Mouse (Mus musculus) right cerebral cortex, postnatal 10 days (tissue): ENCODE data around the gene Lrsam1.
A peak's percentile ranks its signal among the peaks of the same experiment; 100 is the strongest.

Source experiments
- DNase-seq, 2 experiments: peaks; one replicate each; pipeline ENCODE4 v3.0.0; 2021; ENCODE audit warnings: low spot score in 2 of 2

Gene Lrsam1

DNA sequence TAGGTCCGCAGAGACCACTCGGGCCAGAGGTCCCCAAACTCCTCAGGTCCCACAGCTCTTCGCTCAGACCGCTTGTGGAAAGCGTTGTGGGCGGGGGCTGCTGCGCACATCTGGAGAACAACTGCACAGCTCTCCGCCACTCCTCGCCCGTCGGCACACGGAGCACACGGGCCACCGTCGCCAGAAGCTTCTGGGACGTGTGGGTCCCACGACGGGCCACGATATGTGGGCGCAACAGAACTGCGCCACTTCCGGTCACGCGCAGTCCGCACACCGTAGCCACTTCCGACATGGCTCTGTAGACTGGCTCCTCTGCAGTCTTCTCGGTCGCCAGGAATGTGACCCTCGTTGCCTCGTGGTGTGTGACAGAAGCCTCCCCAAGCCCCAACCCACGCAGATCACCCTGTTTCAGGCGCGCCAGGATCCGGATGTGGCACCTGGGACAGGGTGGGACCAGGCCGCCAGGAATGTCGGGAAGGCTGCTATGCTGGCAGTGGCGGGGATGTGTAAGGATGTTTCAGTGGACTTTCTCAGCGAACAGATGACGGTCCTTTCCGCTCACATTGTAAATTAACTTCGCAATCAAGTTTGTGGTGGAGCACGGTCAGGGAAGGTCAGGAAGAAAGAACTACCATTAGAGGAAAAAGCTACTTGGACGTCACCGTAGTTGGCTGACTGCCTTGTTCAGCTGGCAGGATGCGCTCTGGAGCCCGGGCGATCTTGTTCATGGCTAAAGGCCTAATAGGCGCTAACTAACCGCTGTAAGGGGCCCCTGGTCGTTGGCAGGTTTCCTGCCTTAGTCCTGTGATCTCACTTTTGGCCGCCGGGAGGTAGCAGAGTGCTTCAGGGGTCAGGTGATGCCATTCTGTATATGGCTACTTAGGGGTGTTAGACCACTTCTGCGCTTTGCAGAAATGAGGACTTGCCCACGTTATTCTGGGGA, 5.5 kb upstream of the Lrsam1 start:
- peak; percentile 91 to 94 for DNase-seq

DNA sequence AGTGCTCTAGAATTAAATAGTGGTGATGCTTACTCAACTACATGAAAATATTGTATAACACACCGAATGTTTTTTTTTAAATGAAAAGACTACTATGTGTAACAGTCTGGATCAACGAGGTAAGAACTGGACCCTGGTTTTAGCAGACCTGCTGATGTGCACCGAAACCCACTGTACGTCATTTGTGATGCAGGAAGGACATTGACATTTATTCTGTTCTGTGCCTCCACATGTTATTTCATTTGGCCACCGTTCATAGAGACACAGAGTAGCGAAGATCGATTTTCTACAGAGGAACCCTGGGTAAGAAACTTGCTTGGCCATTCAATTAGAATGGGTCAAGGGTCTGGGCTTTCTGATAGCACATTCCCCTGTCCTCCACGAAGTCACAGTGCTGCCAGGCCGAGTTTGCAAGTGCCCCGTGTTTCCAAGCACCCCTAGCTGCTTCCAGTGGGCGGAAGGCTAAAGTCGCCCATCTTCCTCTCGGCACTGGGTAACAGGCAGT, 4.8 kb upstream of the Lrsam1 start:
- DNase-seq: no peak

DNA sequence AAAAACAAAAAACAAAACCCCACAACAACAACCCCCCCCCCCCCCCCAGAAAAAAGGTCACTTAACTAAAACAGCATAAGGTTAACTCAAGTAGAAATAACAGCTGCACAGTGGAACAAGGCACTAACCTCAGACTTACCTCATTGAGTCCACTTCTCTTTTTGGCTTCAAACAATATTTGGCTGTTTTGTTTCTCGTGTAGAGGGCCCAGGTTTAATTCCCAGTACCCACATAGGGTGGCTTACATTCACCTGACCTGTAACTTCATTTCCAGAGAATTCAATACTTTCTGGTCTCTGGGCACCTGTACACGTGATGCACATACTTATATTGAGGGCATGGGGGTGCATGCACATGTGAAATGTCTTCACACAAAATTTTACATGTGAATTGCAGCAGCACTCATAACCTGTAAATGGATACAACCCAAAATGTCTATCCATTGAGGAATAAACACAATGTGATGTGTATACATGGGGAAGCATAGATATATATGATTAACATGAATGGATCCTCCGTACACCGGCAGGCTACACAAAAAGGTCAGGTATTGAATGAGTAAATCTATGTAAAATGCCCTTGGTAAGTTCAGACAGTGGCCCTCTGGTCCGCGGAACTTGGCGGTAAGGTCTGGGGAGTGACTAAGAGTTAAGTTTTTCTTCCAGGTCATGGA, 4.2 kb upstream of the Lrsam1 start:
- peak in 1 of 2 experiments; percentile 31 for DNase-seq

DNA sequence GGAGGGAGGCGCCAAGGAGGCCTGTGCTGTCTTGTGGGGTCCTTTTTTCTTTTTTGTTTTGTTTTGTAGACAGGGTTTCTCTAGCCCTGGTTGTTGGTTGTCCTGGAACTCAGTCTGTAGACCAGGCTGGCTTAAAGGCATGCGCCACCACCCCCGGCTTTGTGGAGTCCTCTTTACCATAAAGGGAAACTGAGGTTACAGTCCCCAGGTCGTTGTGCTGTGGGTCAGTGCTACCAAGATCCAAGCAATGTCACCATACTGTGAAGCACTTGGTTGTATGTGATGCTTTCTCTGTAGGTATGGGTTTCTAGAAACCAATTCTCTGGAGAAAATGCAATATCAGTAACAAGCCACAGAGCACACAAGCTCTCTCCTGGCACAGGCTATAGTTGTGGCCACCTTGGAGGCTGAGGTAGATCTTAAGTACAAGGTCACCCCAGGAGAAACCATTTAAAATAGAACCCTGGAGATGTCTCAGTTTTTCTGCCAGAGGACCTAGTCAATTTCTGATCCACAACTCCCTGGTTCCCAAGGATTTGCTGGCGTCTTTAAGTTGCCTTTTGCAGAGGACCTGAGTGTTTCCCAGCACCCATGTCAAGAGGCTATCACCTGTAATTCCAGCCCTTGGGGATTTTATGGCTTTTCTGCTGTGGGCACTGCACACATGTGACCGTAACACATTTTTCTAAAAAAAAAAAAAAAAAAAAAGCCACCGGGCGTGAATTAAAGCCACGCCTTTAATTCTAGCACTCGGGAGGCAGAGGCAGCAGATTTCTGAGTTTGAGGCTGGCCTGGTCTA, 3.4 kb upstream of the Lrsam1 start:
- DNase-seq: no peak

DNA sequence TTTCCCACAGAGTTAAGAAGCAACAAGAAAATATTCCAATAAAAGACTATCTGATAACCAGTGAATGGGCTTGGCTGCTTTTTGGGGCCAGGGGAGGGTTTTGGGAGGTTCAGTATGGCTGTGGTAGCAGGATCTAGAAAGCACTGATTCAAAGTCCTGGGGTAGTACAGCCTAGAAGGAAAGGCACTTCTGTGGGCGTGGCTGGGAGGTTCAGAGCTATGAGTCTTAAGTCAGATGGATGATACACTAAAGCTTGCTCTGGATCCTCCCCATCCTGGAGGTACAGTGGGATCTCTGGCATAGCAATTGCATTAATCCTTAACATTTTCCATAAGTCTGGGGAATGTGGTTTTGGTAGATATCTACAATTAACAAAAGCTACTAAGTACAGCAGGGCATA, 2.6 kb upstream of the Lrsam1 start:
- peak in 1 of 2 experiments; percentile 24 for DNase-seq

DNA sequence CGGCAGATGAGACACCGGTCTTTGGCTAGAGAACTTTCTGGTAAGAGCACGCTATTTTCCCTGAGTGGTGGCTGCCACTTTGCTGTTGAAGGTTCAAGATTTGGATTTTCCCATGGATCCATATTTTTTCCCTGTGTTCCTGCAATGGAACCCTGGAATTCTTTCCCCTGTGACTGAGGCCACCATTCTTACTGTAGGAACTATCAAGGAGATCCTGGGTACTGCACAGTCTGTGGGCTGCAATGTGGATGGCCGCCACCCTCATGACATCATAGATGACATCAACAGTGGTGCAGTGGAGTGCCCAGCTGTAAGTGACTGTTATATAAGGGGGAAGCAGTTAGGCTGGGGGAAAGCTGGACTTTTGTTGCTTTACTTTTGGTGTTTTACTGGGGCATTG, 2.1 kb upstream of the Lrsam1 start:
- no peak for DNase-seq

DNA sequence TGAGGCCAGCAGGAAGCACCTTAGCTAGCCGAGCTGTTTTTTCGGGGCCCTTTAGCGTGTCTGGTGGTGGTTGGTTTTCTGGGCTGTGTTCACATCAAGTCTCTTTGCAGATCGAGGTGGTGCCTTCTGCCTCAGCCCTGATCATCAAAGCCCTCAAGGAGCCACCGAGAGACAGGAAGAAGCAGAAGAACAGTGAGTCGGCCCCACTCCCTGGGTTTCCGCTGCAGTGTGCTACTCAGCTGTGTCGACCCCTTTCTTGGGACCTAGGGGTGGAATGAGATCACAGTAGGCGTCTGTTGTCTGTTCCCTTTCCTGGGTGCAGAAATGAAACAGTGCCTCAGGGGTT, 1.4 kb upstream of the Lrsam1 start:
- DNase-seq: no peak

DNA sequence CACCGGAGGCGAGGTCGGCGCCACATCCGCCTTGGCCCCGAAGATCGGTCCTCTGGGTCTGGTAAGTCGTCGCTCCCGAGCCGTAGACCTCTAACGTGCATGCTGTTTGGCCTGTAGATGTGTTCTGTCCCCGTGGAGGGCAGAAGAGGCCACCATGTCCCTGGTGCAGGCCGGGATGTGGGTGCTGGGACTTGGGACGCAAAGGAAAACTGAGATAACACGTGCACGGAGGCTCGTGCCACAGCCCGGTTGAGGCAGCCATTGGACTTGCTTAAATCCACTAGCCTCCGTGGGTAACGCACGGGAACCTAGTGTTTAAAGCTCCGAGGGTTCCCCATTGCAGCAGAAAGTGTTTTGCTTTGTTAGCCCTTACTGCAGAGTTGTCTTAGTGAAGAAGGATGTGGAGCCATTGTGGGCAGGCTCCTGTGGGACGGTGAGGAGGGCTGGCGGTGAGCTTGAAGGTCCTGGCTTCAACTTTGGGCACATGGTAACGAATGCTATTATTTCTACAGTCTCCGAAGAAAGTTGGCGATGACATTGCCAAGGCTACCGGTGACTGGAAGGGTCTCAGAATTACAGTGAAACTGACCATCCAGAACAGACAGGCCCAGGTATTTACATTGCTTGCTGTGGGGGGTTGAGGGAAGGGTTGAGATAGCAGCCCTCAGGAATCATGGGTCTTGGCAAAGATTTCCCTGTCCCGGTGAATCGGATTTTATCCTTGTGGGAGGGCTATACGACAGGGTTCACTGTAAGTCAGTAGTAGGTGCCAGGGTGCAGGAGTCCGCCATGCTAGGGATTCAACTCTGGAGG, 854 bp upstream of the Lrsam1 start:
- DNase-seq: no peak

DNA sequence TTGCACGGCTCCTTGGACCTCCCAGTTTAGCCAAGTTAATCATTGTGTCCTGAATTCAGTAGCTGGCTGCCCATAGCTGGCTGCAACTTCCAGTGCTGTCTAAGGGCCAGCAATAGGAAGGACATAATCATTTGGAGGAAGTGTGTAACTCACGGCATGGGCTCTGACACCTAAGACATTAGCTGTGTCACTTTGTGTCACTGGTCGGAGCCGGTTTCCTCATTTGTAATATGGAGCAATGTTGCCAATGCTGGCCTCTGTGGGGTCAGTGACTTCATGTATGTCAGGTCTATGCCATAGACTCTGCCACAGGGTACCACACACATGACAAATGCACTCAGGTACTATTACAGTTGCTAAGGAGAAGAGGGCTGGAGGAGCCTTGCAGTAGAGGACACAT, 1.1 kb downstream of the Lrsam1 start:
- DNase-seq: no peak

DNA sequence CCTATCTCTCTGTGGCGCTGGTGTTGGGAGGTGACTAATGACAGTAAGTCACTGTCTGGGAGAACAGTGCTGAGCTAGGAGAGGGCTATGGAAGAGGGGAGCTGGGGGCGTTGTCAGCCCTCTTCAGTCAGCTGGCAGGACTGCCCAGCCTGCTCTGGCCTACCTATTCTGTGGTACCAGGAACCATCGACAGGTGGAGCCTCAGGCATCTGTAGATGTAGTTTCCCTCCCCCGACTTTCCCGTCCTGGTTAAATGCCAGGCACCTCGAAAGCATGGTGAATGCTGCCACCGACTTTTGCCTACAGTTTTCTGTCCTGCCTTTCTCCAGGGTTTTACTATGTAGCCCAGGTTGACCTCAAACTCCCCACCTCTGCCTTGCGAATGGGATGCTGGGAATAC, 4.1 kb downstream of the Lrsam1 start:
- no peak for DNase-seq

DNA sequence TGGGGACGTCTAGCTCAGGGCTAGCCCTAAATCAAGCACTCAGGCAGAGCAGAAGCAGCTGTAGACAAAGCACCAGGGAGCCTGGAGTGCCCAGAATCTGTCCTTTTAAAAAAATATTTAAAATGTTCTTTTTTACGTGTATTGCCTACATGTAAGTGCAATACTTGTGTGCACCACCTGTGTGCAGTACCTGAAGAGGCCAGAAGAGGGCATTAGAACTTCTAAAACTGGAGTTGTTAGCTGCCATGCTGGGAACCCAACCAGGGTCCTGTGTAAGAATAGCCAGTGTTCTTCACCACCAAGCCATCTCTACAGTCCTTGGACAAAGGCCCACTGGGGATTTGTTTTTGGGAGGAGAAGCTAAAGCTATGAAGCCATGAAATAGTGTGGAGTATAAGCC, 6.8 kb downstream of the Lrsam1 start:
- no peak for DNase-seq

DNA sequence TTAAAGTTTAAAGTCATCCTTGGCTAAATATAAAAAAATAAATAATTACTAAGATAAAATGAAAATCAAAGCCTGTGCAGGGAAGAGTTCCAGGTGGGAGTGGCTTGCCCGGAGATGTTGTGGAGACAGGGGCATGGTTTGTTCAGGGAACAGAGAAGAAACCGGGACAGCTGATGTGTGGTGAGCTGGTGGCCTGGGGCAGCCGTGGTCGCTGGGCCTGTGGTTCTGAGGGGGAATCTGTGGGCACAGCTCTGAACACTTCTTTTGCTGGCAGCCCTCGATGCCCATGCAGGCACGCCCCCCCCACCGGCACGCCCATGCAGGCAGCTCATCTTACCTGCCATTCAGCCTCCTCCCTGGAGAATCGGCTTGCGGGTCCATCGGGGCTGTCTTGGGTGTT, 14.0 kb downstream of the Lrsam1 start:
- DNase-seq: no peak

DNA sequence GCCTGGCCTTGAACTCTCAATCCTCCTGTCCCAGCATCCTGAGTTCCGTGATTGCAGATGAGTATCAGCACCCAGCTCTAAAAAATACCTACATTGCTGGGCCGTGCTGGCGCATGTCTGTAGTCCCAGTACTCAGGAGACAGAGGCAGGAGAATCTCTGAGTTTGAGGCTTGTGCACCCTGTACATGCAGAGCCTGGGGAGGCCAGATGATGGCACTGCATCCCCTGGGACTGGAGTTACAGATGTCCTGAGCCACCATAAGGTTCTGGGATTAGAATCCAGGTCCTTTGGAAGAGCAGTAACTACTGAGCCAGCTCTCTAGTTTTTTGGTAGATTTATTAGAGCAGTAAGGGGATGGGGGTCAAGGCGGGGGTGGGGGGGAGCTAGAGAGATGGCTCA, 20.9 kb downstream of the Lrsam1 start:
- no peak for DNase-seq

DNA sequence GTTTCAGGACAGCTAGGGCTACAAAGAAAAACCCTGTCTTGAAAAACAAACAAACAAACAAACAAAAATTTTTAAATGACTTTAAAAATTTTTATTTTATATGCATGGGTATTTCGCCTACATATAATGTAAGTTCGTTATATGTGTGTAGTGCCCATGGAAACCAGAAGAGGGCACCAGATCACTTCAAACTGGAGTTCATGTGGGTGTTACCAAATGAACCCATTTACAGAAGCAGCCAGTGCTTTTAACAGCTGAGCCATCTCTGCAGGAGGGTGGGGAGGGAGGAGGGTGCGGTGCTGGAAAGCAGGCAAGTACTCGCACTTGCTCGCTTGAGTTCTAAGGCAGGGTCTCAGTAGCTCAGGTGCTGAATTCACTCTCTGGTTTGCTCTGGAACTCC, 22.0 kb downstream of the Lrsam1 start:
- DNase-seq: no peak

DNA sequence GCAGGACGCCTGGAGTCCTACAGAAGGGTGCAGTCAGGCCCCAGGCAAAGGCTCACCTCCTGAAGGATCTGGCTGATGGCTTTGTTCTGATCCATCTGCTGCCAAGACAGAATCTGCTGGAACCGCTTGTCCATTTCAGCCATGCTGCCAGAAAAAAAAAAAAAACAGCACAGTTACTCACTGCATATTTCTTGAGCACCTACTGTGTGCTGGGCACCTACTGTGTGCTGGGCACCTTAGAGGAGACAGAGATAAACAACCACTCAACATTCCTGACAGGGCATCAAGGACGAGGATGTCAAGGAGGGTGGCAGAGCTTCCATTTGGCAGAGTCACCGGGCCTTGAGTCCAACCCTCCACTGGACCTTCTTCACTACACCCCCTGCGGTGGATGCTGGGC, 22.7 kb downstream of the Lrsam1 start:
- DNase-seq: no peak

DNA sequence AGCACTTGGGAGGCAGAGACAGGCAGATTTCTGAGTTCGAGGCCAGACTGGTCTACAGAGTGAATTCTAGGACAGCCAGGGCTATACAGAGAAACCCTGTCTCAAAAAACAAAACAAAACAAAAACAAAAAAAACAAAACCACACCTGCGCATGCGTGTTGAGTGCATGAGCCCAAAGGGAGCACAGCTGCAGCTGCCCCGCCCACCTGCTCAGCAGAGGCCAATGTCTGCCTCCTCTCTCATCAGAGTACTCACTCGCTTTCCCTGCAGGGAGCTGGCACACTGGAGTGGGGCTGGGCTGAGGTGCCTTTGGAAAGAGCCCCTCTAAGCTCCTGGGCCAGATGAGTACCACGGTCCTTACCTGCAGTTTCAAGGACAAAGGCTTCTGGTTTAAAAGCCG, 29.7 kb downstream of the Lrsam1 start:
- DNase-seq: no peak

DNA sequence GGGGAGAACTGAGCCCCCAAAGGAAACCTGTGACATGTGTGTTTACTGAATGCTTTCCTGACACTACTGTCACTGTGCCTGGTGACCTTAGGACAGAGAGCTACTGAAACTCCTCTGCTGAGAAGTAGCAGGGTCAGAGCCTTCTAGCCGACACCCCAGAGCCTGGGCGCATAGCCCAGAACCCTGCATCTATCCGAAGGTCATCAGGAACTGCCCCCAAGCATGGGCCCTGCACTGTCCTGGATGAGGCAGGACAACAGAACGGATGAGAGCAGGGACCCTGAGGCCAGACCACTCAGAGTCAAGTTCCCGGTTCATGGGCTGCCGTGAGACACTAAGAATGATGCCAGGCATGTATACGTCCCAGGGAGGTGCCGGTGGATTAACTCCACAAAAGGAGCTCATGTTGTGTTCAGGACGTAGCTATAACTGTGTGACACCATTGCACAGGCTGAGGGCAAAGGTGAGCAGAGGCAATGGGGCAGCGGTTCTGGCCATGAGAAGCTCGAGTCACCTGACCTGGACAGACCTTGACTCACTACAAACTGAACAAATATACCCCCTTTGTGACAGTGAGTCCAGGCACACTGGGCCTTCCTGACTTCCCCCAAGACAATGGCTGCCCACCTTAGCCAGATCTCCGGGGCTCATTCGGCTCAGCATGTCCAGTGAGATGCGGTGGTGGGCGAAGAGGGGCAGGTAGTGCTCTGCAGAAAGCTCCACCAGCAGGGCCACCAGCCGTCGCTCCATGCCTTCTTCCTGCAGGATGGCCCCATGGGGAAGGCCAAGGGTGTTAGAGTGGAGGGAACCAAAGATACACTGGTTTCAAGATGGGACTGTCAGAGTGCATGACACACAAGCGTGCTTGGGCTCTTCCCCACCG, 32.2 kb downstream of the Lrsam1 start:
- no peak for DNase-seq

DNA sequence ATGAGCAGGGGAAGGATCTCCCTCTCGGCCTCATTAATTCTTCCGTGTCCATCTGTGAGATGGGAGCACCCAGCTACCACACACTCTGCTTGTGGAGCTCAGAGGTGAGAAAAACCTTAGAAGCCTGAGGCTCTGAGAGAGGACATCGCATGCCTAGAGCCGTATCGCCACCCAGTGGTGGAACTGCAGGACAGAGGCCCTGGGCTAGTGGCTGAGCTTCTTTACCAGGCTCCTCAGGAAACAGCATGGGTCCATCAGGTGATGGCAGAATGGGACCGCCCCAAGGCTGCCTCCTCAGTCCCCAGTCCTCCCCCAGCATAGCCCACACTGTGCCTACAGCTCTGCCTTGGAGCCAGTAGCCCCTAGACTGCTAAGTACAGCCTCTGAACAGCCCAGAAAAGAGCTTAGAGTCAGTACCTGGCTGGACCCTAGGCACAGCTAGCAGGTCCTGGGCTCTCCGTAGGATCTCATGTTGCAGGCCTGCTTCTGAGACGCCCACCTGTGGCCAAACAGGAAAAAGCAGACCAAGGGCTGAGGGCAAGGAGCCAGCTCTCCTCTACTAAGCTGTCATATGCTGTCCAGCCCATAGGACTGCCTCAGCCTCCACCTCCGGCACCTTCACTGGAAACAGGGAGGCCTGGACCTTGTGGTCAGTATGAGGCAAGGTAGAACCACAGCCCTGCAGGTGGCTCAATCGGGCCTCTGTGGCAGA, 33.0 kb downstream of the Lrsam1 start:
- DNase-seq: peak; percentile 79 to 85

DNA sequence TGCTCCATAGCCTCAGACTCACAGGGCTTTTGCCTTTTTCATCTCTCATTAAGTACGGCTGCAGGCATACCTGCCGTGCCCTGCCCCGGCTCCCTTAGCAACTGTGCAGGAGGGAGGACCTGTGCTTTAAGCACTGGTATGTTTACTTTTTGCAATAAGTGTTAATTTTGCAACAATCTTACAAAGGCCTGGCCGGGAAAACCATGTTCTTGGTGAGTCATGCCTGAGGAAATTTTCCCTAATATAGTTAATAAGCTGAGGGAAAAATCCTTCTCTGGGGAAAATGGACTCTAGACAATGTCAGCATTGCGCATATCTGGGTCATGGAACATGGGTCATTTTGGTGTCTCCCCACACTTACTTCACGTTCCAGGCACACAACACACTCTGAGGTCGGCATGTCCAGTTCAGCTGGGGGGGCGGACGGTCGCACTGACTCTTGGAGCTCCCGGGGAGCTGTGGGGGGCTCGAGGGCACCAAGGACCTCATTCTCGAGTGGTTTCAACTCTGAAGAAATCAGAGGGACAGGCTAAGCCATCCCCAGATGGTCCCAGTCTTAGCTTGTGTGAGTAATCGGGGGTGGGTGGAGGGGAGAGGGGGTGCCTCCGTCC, 33.7 kb downstream of the Lrsam1 start:
- DNase-seq: no peak
